Mouse (Mus musculus): ENCODE data around the gene Ybx3.
A peak's percentile ranks its signal among the peaks of the same experiment; 100 is the strongest.

Gene Ybx3

DNA sequence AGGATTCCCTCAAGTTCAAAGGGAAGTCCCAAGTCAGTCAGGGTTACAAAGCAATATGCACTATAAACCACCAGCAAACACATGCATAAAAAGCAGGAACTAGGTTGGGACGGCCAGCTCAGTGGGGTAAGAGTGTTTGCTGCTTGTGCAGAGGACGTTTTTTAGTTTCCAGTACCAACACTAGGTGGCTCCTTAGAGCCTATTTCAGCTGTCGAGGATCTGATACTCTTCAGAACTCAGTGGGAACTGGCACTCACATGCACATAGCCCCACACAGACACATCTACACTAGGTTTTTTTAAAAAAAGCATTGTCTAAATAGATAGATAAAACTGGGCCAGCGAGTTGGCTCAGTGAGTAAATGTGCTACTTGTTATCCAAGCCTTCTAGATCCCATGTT lies 21.2 kb downstream of the Ybx3 start:
- Histone ChIP-seq H3K27me3 (ENCODE audit: insufficient read depth, low read length) (no peaks in the 10 kb centered on the region), H3K4me3 (replicated peaks; ENCODE audit: low read length) (no peak overlapping the region), H3K9me3 (ENCODE audit: low read length) (no peaks in the 10 kb centered on the region), H3K4me1 (replicated peaks; ENCODE audit: low read depth, low read length) (peaks cover 44% of the 10 kb centered on the region), H3K36me3 (ENCODE audit: insufficient read depth, low read length) (peaks cover 87% of the 10 kb centered on the region)
- TF ChIP-seq POU5F1 (IDR thresholded peaks at IDR 0.05; ENCODE audit: borderline replicate concordance, low read length): no peak
- peak; percentile 35 for TF ChIP-seq CTCF (conservative IDR thresholded peaks at IDR 0.05; ENCODE audit: low read length)
- TF ChIP-seq NANOG (IDR thresholded peaks at IDR 0.05; ENCODE audit: borderline replicate concordance, low read length): no peak

DNA sequence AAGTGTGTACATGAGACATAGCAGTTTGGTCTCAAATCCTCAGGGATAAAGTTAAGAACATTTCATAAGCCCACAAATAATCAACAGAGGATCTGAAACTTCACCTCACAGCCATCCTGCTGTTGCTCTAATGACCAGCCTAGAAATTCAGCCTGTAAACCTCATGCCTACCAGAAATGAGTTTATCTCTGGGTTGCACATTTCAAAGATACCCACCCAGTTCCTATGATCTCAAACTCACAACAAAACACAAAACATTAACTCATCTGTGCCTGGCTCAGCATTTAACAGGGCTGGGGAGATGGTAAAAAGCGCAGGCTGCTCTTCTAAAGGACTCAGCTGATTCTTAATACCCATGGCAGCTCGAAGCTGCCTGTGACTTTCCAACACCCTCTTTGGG lies 23.9 kb downstream of the Ybx3 start:
- TF ChIP-seq CTCF (conservative IDR thresholded peaks at IDR 0.05; ENCODE audit: low read length) (no peak), POU5F1 (IDR thresholded peaks at IDR 0.05; ENCODE audit: borderline replicate concordance, low read length) (no peak), NANOG (IDR thresholded peaks at IDR 0.05; ENCODE audit: borderline replicate concordance, low read length) (no peak)
- no peaks in the 10 kb centered on the region for H3K27me3 ChIP-seq (ENCODE audit: insufficient read depth, low read length)
- peaks cover 25% of the 10 kb centered on the region for H3K4me1 ChIP-seq (replicated peaks; ENCODE audit: low read depth, low read length)
- H3K9me3 ChIP-seq (ENCODE audit: low read length): no peaks in the 10 kb centered on the region
- H3K36me3 ChIP-seq (ENCODE audit: insufficient read depth, low read length): peaks cover 59% of the 10 kb centered on the region
- no peak overlapping the region for H3K4me3 ChIP-seq (replicated peaks; ENCODE audit: low read length)

DNA sequence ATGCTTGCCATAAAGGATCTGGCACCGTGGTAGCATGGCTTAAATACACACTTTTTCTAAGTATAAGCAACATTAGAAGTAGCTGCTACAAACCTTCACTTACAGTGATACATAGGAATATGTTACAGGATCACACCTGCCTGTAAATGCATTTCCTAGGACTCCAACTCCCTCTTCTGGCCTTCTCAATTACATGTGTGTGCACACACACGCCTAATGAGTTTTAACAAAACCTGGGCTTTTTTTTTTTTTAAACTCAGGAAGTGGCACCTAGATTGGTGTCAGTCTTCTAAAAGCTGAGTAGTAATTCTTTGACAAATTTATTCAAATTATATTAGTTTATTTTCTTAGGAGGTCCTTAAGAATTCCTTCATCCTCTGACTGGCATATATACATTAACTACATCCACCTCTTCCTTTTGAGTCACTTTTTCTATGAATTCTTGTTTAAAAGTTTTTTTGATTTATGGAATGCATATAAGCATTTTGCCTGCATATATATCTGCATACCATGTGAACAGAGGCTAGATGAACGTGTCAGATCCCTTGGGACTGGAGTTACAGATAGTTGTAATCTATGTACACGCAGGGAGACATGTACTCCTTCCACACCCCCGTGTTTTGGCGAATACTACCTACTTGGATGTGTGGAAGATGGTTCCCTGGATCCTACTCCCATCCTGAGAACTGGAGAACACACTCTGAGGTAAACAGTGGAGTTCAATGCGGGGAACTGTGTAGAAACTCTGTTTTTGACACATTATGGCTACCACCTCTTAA lies 25.1 kb downstream of the Ybx3 start:
- peaks cover 13% of the 10 kb centered on the region for H3K4me1 ChIP-seq (replicated peaks; ENCODE audit: low read depth, low read length)
- no peaks in the 10 kb centered on the region for H3K27me3 ChIP-seq (ENCODE audit: insufficient read depth, low read length)
- H3K9me3 ChIP-seq (ENCODE audit: low read length): no peaks in the 10 kb centered on the region
- no peak overlapping the region for H3K4me3 ChIP-seq (replicated peaks; ENCODE audit: low read length)
- H3K36me3 ChIP-seq (ENCODE audit: insufficient read depth, low read length): peaks cover 47% of the 10 kb centered on the region
- no peak for TF ChIP-seq NANOG (IDR thresholded peaks at IDR 0.05; ENCODE audit: borderline replicate concordance, low read length)
- no peak for TF ChIP-seq POU5F1 (IDR thresholded peaks at IDR 0.05; ENCODE audit: borderline replicate concordance, low read length)
- TF ChIP-seq CTCF (conservative IDR thresholded peaks at IDR 0.05; ENCODE audit: low read length): no peak

DNA sequence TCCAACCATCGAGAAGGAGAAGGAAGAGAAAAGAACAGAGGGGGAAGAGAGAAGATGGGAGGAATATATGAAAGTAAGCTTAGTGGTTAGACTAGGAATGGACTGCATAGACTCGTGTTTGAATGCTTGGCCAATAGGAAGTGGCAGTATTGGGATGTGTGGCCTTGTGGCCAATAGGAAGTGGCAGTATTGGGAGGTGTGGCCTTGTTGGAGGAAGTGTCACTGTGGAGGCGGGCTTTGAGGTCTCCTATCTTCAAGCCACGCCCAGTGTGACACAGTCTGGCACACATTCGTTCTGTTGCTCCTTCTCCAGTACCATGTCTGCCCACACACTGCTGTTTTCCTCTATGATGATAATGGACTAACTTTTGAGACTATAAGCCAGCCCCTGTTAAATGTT lies 27.6 kb downstream of the Ybx3 start:
- H3K36me3 ChIP-seq (ENCODE audit: insufficient read depth, low read length): peaks cover 24% of the 10 kb centered on the region
- H3K9me3 ChIP-seq (ENCODE audit: low read length): no peaks in the 10 kb centered on the region
- H3K27me3 ChIP-seq (ENCODE audit: insufficient read depth, low read length): no peaks in the 10 kb centered on the region
- TF ChIP-seq NANOG (IDR thresholded peaks at IDR 0.05; ENCODE audit: borderline replicate concordance, low read length) (no peak), CTCF (conservative IDR thresholded peaks at IDR 0.05; ENCODE audit: low read length) (no peak), POU5F1 (IDR thresholded peaks at IDR 0.05; ENCODE audit: borderline replicate concordance, low read length) (no peak)
- H3K4me3 ChIP-seq (replicated peaks; ENCODE audit: low read length): no peak overlapping the region
- no peaks in the 10 kb centered on the region for H3K4me1 ChIP-seq (replicated peaks; ENCODE audit: low read depth, low read length)

DNA sequence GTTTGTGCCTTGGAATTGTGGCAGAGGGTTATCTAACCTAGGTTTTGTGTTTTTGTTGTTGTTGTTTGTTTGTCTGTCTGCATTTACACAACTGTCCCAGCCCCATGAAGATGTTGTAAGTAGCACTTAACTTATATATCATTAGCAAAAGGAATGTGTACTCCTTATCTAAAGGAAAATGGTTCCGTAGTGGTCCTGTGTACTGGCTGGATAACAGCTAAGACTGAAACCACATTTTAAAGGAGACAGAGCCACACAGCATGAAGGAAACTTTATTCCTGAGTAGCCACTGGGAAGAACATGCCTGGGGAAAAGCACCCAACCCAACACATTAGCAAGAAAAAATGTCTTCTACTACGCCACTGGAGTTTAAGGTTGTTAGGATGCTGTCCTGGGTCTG lies 28.7 kb downstream of the Ybx3 start:
- no peak for TF ChIP-seq CTCF (conservative IDR thresholded peaks at IDR 0.05; ENCODE audit: low read length)
- TF ChIP-seq NANOG (IDR thresholded peaks at IDR 0.05; ENCODE audit: borderline replicate concordance, low read length): no peak
- no peak for TF ChIP-seq POU5F1 (IDR thresholded peaks at IDR 0.05; ENCODE audit: borderline replicate concordance, low read length)
- H3K4me1 ChIP-seq (replicated peaks; ENCODE audit: low read depth, low read length): no peaks in the 10 kb centered on the region
- no peaks in the 10 kb centered on the region for H3K9me3 ChIP-seq (ENCODE audit: low read length)
- no peak overlapping the region for H3K4me3 ChIP-seq (replicated peaks; ENCODE audit: low read length)
- peaks cover 13% of the 10 kb centered on the region for H3K36me3 ChIP-seq (ENCODE audit: insufficient read depth, low read length)
- peaks cover 5% of the 10 kb centered on the region; the same call in 1 of the 2 replicates for H3K27me3 ChIP-seq (ENCODE audit: insufficient read depth, low read length)

DNA sequence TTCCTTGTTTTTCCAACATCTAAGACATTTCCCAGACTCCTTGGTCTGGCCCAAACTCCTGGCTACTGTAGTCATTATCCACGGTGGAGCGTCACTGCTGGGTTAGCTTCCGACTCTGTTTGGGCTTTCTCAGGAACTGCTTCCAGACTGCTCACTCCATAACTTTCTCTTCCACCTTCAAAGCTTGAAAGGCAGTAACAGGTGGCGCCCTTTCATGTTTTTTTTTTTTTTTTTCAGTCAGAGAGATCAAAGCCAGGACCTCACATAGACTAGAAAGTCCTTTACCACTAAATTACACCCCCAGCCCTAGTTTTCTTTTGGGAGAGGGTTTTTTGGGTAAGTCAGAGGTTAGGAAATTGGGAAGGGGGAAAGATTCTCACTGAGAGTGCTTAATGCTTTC lies 33.4 kb downstream of the Ybx3 start:
- no peak overlapping the region for H3K4me3 ChIP-seq (replicated peaks; ENCODE audit: low read length)
- TF ChIP-seq CTCF (conservative IDR thresholded peaks at IDR 0.05; ENCODE audit: low read length): no peak
- TF ChIP-seq NANOG (IDR thresholded peaks at IDR 0.05; ENCODE audit: borderline replicate concordance, low read length): no peak
- TF ChIP-seq POU5F1 (IDR thresholded peaks at IDR 0.05; ENCODE audit: borderline replicate concordance, low read length): no peak
- peaks cover 12% of the 10 kb centered on the region for H3K4me1 ChIP-seq (replicated peaks; ENCODE audit: low read depth, low read length)
- H3K9me3 ChIP-seq (ENCODE audit: low read length): no peaks in the 10 kb centered on the region
- peaks cover 5% of the 10 kb centered on the region; the same call in 1 of the 2 replicates for H3K27me3 ChIP-seq (ENCODE audit: insufficient read depth, low read length)
- H3K36me3 ChIP-seq (ENCODE audit: insufficient read depth, low read length): no peaks in the 10 kb centered on the region

DNA sequence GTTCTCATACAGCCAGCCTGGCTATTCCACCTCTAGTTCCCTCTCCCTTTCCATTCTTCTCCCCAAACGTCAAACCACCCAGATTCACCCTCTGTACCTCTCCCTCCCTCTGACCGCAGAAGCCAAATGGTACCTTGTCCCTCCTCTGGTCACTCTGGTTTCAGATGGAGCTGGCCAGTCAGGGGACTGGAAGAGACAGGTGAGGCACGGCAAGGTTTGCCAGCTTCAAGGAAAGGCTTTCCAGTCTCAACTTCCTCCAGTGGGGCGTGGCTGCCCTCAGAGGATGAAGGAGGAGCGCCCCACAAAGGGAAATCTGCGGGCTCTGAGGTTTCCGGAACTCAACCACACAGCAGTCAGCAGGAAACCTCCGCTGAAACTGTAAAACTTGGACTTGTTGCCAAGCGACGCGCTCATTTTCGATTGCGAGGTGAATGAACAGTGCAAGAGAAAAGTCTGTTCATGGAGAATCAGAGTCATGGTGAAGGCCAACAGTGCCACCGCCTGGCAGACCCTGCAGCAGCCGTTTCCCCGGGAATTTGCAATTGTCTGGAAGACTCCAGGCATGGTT lies 34.8 kb downstream of the Ybx3 start, which contains the start of gene Styk1:
TSS of gene Styk1 (minus strand) at position 246 of the 568 bp plus-strand sequence.
- no peaks in the 10 kb centered on the region for H3K9me3 ChIP-seq (ENCODE audit: low read length)
- no peak for TF ChIP-seq POU5F1 (IDR thresholded peaks at IDR 0.05; ENCODE audit: borderline replicate concordance, low read length)
- peak; percentile 57 for TF ChIP-seq CTCF (conservative IDR thresholded peaks at IDR 0.05; ENCODE audit: low read length)
- no peak for TF ChIP-seq NANOG (IDR thresholded peaks at IDR 0.05; ENCODE audit: borderline replicate concordance, low read length)
- H3K4me1 ChIP-seq (replicated peaks; ENCODE audit: low read depth, low read length): peaks cover 12% of the 10 kb centered on the region
- peak within 1 kb of the TSS; percentile 45 for H3K4me3 ChIP-seq (replicated peaks; ENCODE audit: low read length)
- peaks cover 5% of the 10 kb centered on the region; the same call in 1 of the 2 replicates for H3K27me3 ChIP-seq (ENCODE audit: insufficient read depth, low read length)
- H3K36me3 ChIP-seq (ENCODE audit: insufficient read depth, low read length): no peaks in the 10 kb centered on the region

DNA sequence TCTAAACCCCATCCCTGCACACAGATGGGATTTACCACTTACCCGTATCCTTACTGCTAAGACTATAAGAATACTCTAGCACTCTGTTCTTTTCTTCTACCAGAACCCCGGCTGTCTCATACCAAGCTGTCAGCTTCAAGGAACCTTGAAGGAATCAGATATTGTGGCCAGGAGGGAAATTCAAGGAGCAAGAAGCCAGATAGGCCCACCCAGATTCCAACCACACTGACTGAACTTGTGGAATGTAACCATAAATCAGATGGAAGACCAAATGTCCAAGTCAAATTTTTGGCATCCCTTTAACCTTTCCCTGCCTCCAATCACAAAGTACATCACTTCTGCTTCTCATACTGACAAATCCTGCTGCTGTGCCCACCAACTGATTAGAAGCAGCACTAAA lies 41.2 kb downstream of the Ybx3 start:
- TF ChIP-seq NANOG (IDR thresholded peaks at IDR 0.05; ENCODE audit: borderline replicate concordance, low read length) (no peak), CTCF (conservative IDR thresholded peaks at IDR 0.05; ENCODE audit: low read length) (no peak), POU5F1 (IDR thresholded peaks at IDR 0.05; ENCODE audit: borderline replicate concordance, low read length) (no peak)
- Histone ChIP-seq H3K4me3 (replicated peaks; ENCODE audit: low read length) (no peak overlapping the region), H3K4me1 (replicated peaks; ENCODE audit: low read depth, low read length) (no peaks in the 10 kb centered on the region), H3K9me3 (ENCODE audit: low read length) (no peaks in the 10 kb centered on the region), H3K27me3 (ENCODE audit: insufficient read depth, low read length) (no peaks in the 10 kb centered on the region), H3K36me3 (ENCODE audit: insufficient read depth, low read length) (no peaks in the 10 kb centered on the region)

Data from E14TG2a.4 (cell line).